Comparison of ENCODE assay signal across 11 mouse cellular contexts in genomic region chr7:109083813-109084184, GRCm38 (mm10). TPM values are rescaled to one million over a fixed set of nuclear protein-coding genes. Genes with fewer than 3 reads are reported as not detected.
DNase-seq lines count a peak whose midpoint lies in the region; ATAC-seq lines count a peak whose summit lies in the region.
"Had no signal": no experiment of that assay in that cellular context is flagged by ENCODE, and none has a peak within 500 bp of the region (broad histone marks: within the 10 kb centered on the region; RNA-seq: fewer than 3 reads in every experiment).

No protein-coding gene starts in this region.

- H3K27ac ChIP-seq in neural tube, embryonic 11.5 days (ENCODE audit: low read depth, low read length), result no peak overlapping the region
- no peak overlapping the region for H3K27ac ChIP-seq in hindbrain, embryonic 14.5 days
- no peak overlapping the region for H3K27ac ChIP-seq in neural tube, embryonic 13.5 days (replicated peaks)
- H3K27ac ChIP-seq in kidney, embryonic 14.5 days (ENCODE audit: low read depth, low read length), result no peak overlapping the region
- H3K27ac ChIP-seq: intestine, embryonic 15.5 days; lung, embryonic 15.5 days had no signal

- H3K4me2 ChIP-seq in neural tube, embryonic 11.5 days (ENCODE audit: low read depth), result no peak overlapping the region
- H3K4me2 ChIP-seq in hindbrain, embryonic 14.5 days (replicated peaks), result peak overlapping the region; percentile 80
- H3K4me2 ChIP-seq in neural tube, embryonic 13.5 days, result peak overlapping the region; percentile 70
- no peak overlapping the region for H3K4me2 ChIP-seq in kidney, embryonic 14.5 days (replicated peaks; ENCODE audit: low read depth, low read length)

- WGBS in neural tube, embryonic 11.5 days, result 89% methylated on average over 4 of the region's 4 CpGs
- 85% methylated on average over 4 of the region's 4 CpGs for WGBS in hindbrain, embryonic 14.5 days
- WGBS in neural tube, embryonic 13.5 days, result 85% methylated on average over 4 of the region's 4 CpGs
- WGBS in kidney, embryonic 14.5 days, result 84% methylated on average over 4 of the region's 4 CpGs

- peaks cover 5% of the 10 kb centered on the region; the same call in 1 of the 2 replicates for H3K4me1 ChIP-seq in neural tube, embryonic 11.5 days (ENCODE audit: control insufficient read depth, insufficient read depth, low read length)
- H3K4me1 ChIP-seq in hindbrain, embryonic 14.5 days (replicated peaks; ENCODE audit: control insufficient read depth, insufficient read depth, low read length), result peaks cover 14% of the 10 kb centered on the region
- H3K4me1 ChIP-seq in neural tube, embryonic 13.5 days (replicated peaks), result peaks cover 16% of the 10 kb centered on the region
- H3K4me1 ChIP-seq in kidney, embryonic 14.5 days (ENCODE audit: control insufficient read depth, insufficient read depth, low read length), result no peaks in the 10 kb centered on the region
- H3K4me1 ChIP-seq: lung, embryonic 15.5 days had no signal

- no peaks in the 10 kb centered on the region for H3K36me3 ChIP-seq in neural tube, embryonic 11.5 days (ENCODE audit: control insufficient read depth, insufficient read depth, low read length)
- H3K36me3 ChIP-seq in hindbrain, embryonic 14.5 days (replicated peaks; ENCODE audit: control insufficient read depth, insufficient read depth), result no peaks in the 10 kb centered on the region
- no peaks in the 10 kb centered on the region for H3K36me3 ChIP-seq in neural tube, embryonic 13.5 days
- no peaks in the 10 kb centered on the region for H3K36me3 ChIP-seq in kidney, embryonic 14.5 days (ENCODE audit: control insufficient read depth, insufficient read depth, low read length)
- H3K36me3 ChIP-seq: embryonic facial prominence, embryonic 10.5 days; intestine, embryonic 15.5 days; lung, embryonic 15.5 days had no signal

- H3K9me3 ChIP-seq in neural tube, embryonic 11.5 days (ENCODE audit: control insufficient read depth, low read length), result no peaks in the 10 kb centered on the region
- no peaks in the 10 kb centered on the region for H3K9me3 ChIP-seq in hindbrain, embryonic 14.5 days (ENCODE audit: control insufficient read depth, low read length)
- H3K9me3 ChIP-seq in neural tube, embryonic 13.5 days, result no peaks in the 10 kb centered on the region
- no peaks in the 10 kb centered on the region; the same call in 1 of the 2 replicates for H3K9me3 ChIP-seq in kidney, embryonic 14.5 days (ENCODE audit: control insufficient read depth, low read length)
- H3K9me3 ChIP-seq: embryonic facial prominence, embryonic 10.5 days; intestine, embryonic 15.5 days; lung, embryonic 15.5 days had no signal

- peak; percentile 62 for DNase-seq in cerebellum, adult 9-10 months
- DNase-seq in cerebellum, adult 11-12 months, result no peak
- no peak for DNase-seq in neural tube, embryonic 11.5 days (ENCODE audit: low spot score)
- no peak for DNase-seq in neural tube, embryonic 10.5 days (ENCODE audit: extremely low spot score, low spot score)
- DNase-seq in hindbrain, embryonic 14.5 days (ENCODE audit: low spot score), result no peak

- ATAC-seq in neural tube, embryonic 11.5 days (ENCODE audit: insufficient read depth, low FRiP score, low TSS enrichment), result no peak
- ATAC-seq in hindbrain, embryonic 14.5 days (ENCODE audit: low FRiP score), result no peak
- ATAC-seq in neural tube, embryonic 13.5 days (ENCODE audit: low read depth), result no peak
- ATAC-seq in kidney, embryonic 14.5 days (ENCODE audit: low FRiP score, low TSS enrichment), result no peak
- no peak for ATAC-seq in frontal cortex, adult (ENCODE audit: low TSS enrichment)

- peak overlapping the region; percentile 79; the same call in 1 of the 2 replicates for H3K4me3 ChIP-seq in neural tube, embryonic 11.5 days (ENCODE audit: low read depth, low read length)
- peak overlapping the region; percentile 86; the same call in 1 of the 2 replicates for H3K4me3 ChIP-seq in hindbrain, embryonic 14.5 days (replicated peaks; ENCODE audit: low read length)
- no peak overlapping the region for H3K4me3 ChIP-seq in neural tube, embryonic 13.5 days
- no peak overlapping the region for H3K4me3 ChIP-seq in kidney, embryonic 14.5 days (ENCODE audit: low read length)

- H3K27me3 ChIP-seq in neural tube, embryonic 11.5 days (ENCODE audit: control insufficient read depth, insufficient read depth, low read length), result no peaks in the 10 kb centered on the region
- H3K27me3 ChIP-seq in hindbrain, embryonic 14.5 days (ENCODE audit: control insufficient read depth, insufficient read depth, low read length), result no peaks in the 10 kb centered on the region
- peaks cover 17% of the 10 kb centered on the region for H3K27me3 ChIP-seq in neural tube, embryonic 13.5 days
- peaks cover 5% of the 10 kb centered on the region; the same call in 1 of the 2 replicates for H3K27me3 ChIP-seq in kidney, embryonic 14.5 days (ENCODE audit: control insufficient read depth, insufficient read depth, low read length)
- H3K27me3 ChIP-seq: intestine, embryonic 15.5 days had no signal

- H3K9ac ChIP-seq in neural tube, embryonic 11.5 days (ENCODE audit: low read length), result no peak overlapping the region
- no peak overlapping the region for H3K9ac ChIP-seq in hindbrain, embryonic 14.5 days
- no peak overlapping the region for H3K9ac ChIP-seq in neural tube, embryonic 13.5 days
- H3K9ac ChIP-seq in kidney, embryonic 14.5 days (ENCODE audit: low read depth, low read length), result no peak overlapping the region
- H3K9ac ChIP-seq: intestine, embryonic 15.5 days; lung, embryonic 15.5 days had no signal

RNA-seq across cellular contexts. Expression of gene Ric3, which starts 0.7 kb away (rescaled TPM):
- polyA plus RNA-seq in neural tube, embryonic 11.5 days (2014; fragmentation: Nextera tagmentation; extraction: Ambion mirVana), result 17.4 and 18.1 TPM in 2 replicates
- polyA plus RNA-seq in hindbrain, embryonic 14.5 days (2014; fragmentation: Nextera tagmentation; extraction: Ambion mirVana), result 33.3 and 34.4 TPM in 2 replicates
- polyA plus RNA-seq in neural tube, embryonic 13.5 days (2015; fragmentation: Nextera tagmentation; extraction: Ambion mirVana), result 25.5 and 28.3 TPM in 2 replicates
- 1.4 and 2.2 TPM in 2 replicates for polyA plus RNA-seq in kidney, embryonic 14.5 days (2014; fragmentation: Nextera tagmentation; extraction: Ambion mirVana)

Comparison
In these comparisons a context has a peak if more than half of its experiments do, and no peak if none do; other contexts are left out.
1. H3K4me2 ChIP-seq: peak in hindbrain, embryonic 14.5 days (single experiment) and neural tube, embryonic 13.5 days (single experiment); none in neural tube, embryonic 11.5 days (single experiment) and kidney, embryonic 14.5 days (single experiment).
2. H3K4me3 ChIP-seq: peak in neural tube, embryonic 11.5 days (single experiment) and hindbrain, embryonic 14.5 days (single experiment); none in neural tube, embryonic 13.5 days (single experiment) and kidney, embryonic 14.5 days (single experiment).